Mouse (Mus musculus): Measurements from ENCODE around the gene Klk1b22. TPM values are rescaled to one million over a fixed set of nuclear protein-coding genes. Genes with fewer than 3 reads are reported as not detected.
"Not testable (repeated sequence)": the region's sequence is repeated elsewhere in the genome, so short reads cannot be mapped to it uniquely, and the experiment has no call there.

The Klk1b22 gene
- 2.6 and 4.9 TPM in 2 replicates for polyA plus RNA-seq (2012; rRNA removed)

GRCm38 (mm10) chr7:44112373-44112772, at the start of gene Klk1b22:
Gene Klk1b22, plus strand, starts transcription at chr7:44112673.
- 56% methylated on average over 4 of the region's 4 CpGs for WGBS
- no peak for DNase-seq (ENCODE audit: low read depth, low spot score)

DNA sequence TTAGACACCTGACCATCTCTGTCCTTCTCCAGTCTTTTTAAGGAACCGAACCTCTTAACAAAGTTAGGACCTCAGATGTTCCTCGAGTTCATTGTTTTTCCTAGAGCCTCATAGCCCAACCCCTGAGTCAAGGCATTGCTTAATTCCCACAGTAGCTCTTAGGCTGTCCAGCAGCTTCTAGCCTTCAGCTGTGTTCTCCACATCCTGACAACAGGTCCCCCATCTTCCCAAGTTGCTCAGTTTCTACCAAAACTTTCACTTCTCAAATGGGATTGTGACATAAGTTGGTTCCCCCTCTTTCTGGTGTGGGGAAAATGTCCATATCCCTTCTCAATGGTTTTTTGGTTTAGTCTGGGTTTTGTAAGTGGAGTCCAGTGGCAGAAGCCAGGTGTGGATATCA, 40.4 kb upstream of the Klk1b22 start:
- WGBS: 72% methylated on average over 2 of the region's 2 CpGs
- DNase-seq (ENCODE audit: low read depth, low spot score): no peak

- DNase-seq (ENCODE audit: low read depth, low spot score): no peak
- WGBS: 72% methylated on average over 1 of the region's 1 CpGs
These were observed 34.8 kb upstream of the Klk1b22 start for GRCm38 (mm10) chr7:44077703-44078102.

DNA sequence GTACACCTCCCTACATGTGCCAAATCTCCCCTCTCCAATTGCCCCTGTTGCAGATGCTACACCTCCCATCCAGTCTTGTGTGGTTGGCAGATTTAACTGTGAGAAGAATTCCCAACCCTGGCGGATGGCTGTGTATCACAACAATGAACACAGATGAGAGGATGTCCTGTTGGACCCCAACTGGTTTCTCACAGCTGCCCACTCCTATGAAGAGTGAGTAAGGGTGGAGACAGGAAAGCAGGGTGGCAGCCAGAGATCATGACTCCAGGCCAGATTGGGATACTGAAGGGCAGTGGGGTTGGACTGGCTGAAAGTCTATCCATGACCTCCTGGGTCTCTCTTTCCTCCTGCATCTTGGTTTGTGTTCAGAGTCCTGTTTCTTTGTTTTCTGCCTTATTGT, 16.4 kb upstream of the Klk1b22 start:
- WGBS: 86% methylated on average over 1 of the region's 1 CpGs

GRCm38 (mm10) chr7:44102028-44102427, 10.4 kb upstream of the Klk1b22 start, which contains the start of gene Klk1b21:
Gene Klk1b21, plus strand, starts transcription at chr7:44102328.
- DNase-seq (ENCODE audit: low read depth, low spot score): not testable (repeated sequence)
- WGBS: 32% methylated on average over 3 of the region's 3 CpGs

More for the DNA sequence above, 16.4 kb upstream of the Klk1b22 start:
- no peak for DNase-seq (ENCODE audit: low read depth, low spot score)

- whole genome bisulfite sequencing: 93% methylated on average over 6 of the region's 6 CpGs
- no peak for DNase-seq (ENCODE audit: low read depth, low spot score)
These were observed 11.0 kb downstream of the Klk1b22 start for GRCm38 (mm10) chr7:44123445-44123844.

GRCm38 (mm10) chr7:44136467-44136866, 24.0 kb downstream of the Klk1b22 start, which contains the start of gene Klk1b16:
Gene Klk1b16, plus strand, starts transcription at chr7:44136767.
- WGBS: 87% methylated on average over 3 of the region's 3 CpGs

More at GRCm38 (mm10) chr7:44136467-44136866, 24.0 kb downstream of the Klk1b22 start, which contains the start of gene Klk1b16:
- DNase-seq (ENCODE audit: low read depth, low spot score): no peak

Other genes starting within 250 kb of the Klk1b22 start
- not detected in 2 replicates for gene Klk4, start 231.5 kb upstream of the Klk1b22 start, polyA plus RNA-seq (2012; rRNA removed)
- gene Klk15, start 178.9 kb upstream of the Klk1b22 start, polyA plus RNA-seq (2012; rRNA removed): not detected in 2 replicates
- gene Klk1b8, start 162.0 kb upstream of the Klk1b22 start, polyA plus RNA-seq (2012; rRNA removed): not detected in 2 replicates
- not detected in 2 replicates for gene Klk1b1, start 145.9 kb upstream of the Klk1b22 start, polyA plus RNA-seq (2012; rRNA removed)
- not detected in 2 replicates for gene Klk1b9, start 136.6 kb upstream of the Klk1b22 start, polyA plus RNA-seq (2012; rRNA removed)
- gene Klk1b11, start 116.8 kb upstream of the Klk1b22 start, polyA plus RNA-seq (2012; rRNA removed): not detected in 2 replicates
- gene Klk1b26, start 100.5 kb upstream of the Klk1b22 start, polyA plus RNA-seq (2012; rRNA removed): not detected in 2 replicates
- 0.62 and 0.71 TPM in 2 replicates for gene Klk1b27, start 60.4 kb upstream of the Klk1b22 start, polyA plus RNA-seq (2012; rRNA removed)
- gene Klk1b21, start 10.3 kb upstream of the Klk1b22 start, polyA plus RNA-seq (2012; rRNA removed): not detected in 2 replicates
- not detected in 2 replicates for gene Klk1b16, start 24.1 kb downstream of the Klk1b22 start, polyA plus RNA-seq (2012; rRNA removed)
- 0.10 TPM in 1 of 2 replicates, not detected in the other for gene Klk1b24, start 75.6 kb downstream of the Klk1b22 start, polyA plus RNA-seq (2012; rRNA removed)
- gene Klk1b3, start 85.5 kb downstream of the Klk1b22 start, polyA plus RNA-seq (2012; rRNA removed): 0.12 and 0.18 TPM in 2 replicates
- gene Klk1b4, start 94.8 kb downstream of the Klk1b22 start, polyA plus RNA-seq (2012; rRNA removed): not detected in 2 replicates
- gene Klk1b5, start 103.3 kb downstream of the Klk1b22 start, polyA plus RNA-seq (2012; rRNA removed): 0.06 and 0.12 TPM in 2 replicates
- 389 and 435 TPM in 2 replicates for gene Klk1, start 112.7 kb downstream of the Klk1b22 start, polyA plus RNA-seq (2012; rRNA removed)
- 0.06 TPM in 1 of 2 replicates, not detected in the other for gene Gm36864, start 123.5 kb downstream of the Klk1b22 start, polyA plus RNA-seq (2012; rRNA removed)
- 1.3 and 2.1 TPM in 2 replicates for gene 1700028J19Rik, start 134.0 kb downstream of the Klk1b22 start, polyA plus RNA-seq (2012; rRNA removed)
- gene 2410002F23Rik, start 134.0 kb downstream of the Klk1b22 start, polyA plus RNA-seq (2012; rRNA removed): 57.0 and 72.3 TPM in 2 replicates
- not detected in 2 replicates for gene Acp4, start 144.7 kb downstream of the Klk1b22 start, polyA plus RNA-seq (2012; rRNA removed)
- not detected in 2 replicates for gene Gm15517, start 148.8 kb downstream of the Klk1b22 start, polyA plus RNA-seq (2012; rRNA removed)
- 1.2 and 1.4 TPM in 2 replicates for gene Clec11a, start 194.2 kb downstream of the Klk1b22 start, polyA plus RNA-seq (2012; rRNA removed)
- gene Shank1, start 197.6 kb downstream of the Klk1b22 start, polyA plus RNA-seq (2012; rRNA removed): 0.48 TPM in 2 replicates